Mouse (Mus musculus) layer of hippocampus, adult 2 months (tissue): ENCODE measurements at regions not wholly inside any gene's neighbourhood (a gene's known extent, or its start where the extent isn't known, plus 50 kb on each side); places are given as distances from the start of the nearest gene placed in this dataset.

ENCODE experiments used
- DNase-seq, 2 experiments: peaks; one replicate each; pipeline ENCODE4 v3.0.0; 2022; ENCODE audit warnings: low spot score in 2 of 2
- H3K27ac ChIP-seq: fragments of 200-600 bp; 2 replicates; pipeline ENCODE4 v1.8.1; 2022
- H3K4me3 ChIP-seq: fragments of 200-600 bp; 2 replicates; pipeline ENCODE4 v1.8.1; 2022; ENCODE audit warnings: mild to moderate bottlenecking
- CTCF ChIP-seq: fragments of 200-600 bp; conservative IDR thresholded peaks from 2 replicates; pipeline ENCODE4 v1.8.1; 2022; ENCODE audit warnings: antibody characterized with exemption, mild to moderate bottlenecking, moderate library complexity

GRCm38 (mm10) chr7:128937976-128938730, 193.4 kb downstream of the Sec23ip start:
- TF ChIP-seq CTCF: no peak
- no peak overlapping the region for H3K27ac ChIP-seq
- H3K4me3 ChIP-seq: no peak overlapping the region
- no peak for DNase-seq

GRCm38 (mm10) chr7:128960575-128960974, 215.8 kb downstream of the Sec23ip start:
- Histone ChIP-seq H3K4me3 (no peak overlapping the region), H3K27ac (no peak overlapping the region)
- DNase-seq: no peak
- no peak for TF ChIP-seq CTCF

- H3K4me3 ChIP-seq: no peak overlapping the region
- no peak for TF ChIP-seq CTCF
- no peak for DNase-seq
- no peak overlapping the region for H3K27ac ChIP-seq
Measured at GRCm38 (mm10) chr7:128979904-128980303, 235.2 kb downstream of the Sec23ip start.

- peak in 1 of 2 experiments; percentile 4 for DNase-seq
- no peak overlapping the region for H3K4me3 ChIP-seq
- TF ChIP-seq CTCF: no peak
- no peak overlapping the region for H3K27ac ChIP-seq
Measured at GRCm38 (mm10) chr7:128980827-128981226, 236.1 kb downstream of the Sec23ip start.

GRCm38 (mm10) chr7:128998759-128999158, 254.0 kb downstream of the Sec23ip start:
- DNase-seq: no peak
- TF ChIP-seq CTCF: no peak

GRCm38 (mm10) chr7:129002419-129002818, 254.4 kb upstream of the Plpp4 start:
- Histone ChIP-seq H3K4me3 (no peak overlapping the region), H3K27ac (no peak overlapping the region)
- peak; percentile 10 to 47 for DNase-seq
- TF ChIP-seq CTCF: no peak

More at GRCm38 (mm10) chr7:128998759-128999158, 254.0 kb downstream of the Sec23ip start:
- Histone ChIP-seq H3K4me3 (no peak overlapping the region), H3K27ac (no peak overlapping the region)

- H3K4me3 ChIP-seq: no peak overlapping the region
- no peak for TF ChIP-seq CTCF
- no peak for DNase-seq
- H3K27ac ChIP-seq: no peak overlapping the region
Measured at GRCm38 (mm10) chr7:129003150-129003549, 253.7 kb upstream of the Plpp4 start.

- no peak for DNase-seq
Measured at GRCm38 (mm10) chr7:129016353-129016752, 240.5 kb upstream of the Plpp4 start.

GRCm38 (mm10) chr7:129027116-129027515, 229.7 kb upstream of the Plpp4 start:
- no peak overlapping the region for H3K27ac ChIP-seq
- no peak overlapping the region for H3K4me3 ChIP-seq
- DNase-seq: no peak
- no peak for TF ChIP-seq CTCF

More at GRCm38 (mm10) chr7:129016353-129016752, 240.5 kb upstream of the Plpp4 start:
- no peak for TF ChIP-seq CTCF
- no peak overlapping the region for H3K4me3 ChIP-seq
- H3K27ac ChIP-seq: no peak overlapping the region

GRCm38 (mm10) chr7:129048023-129048422, 208.8 kb upstream of the Plpp4 start:
- no peak for TF ChIP-seq CTCF
- Histone ChIP-seq H3K27ac (no peak overlapping the region), H3K4me3 (no peak overlapping the region)
- DNase-seq: no peak

GRCm38 (mm10) chr7:129049726-129050125, 207.1 kb upstream of the Plpp4 start:
- peak; percentile 22 to 34 for DNase-seq
- Histone ChIP-seq H3K4me3 (no peak overlapping the region), H3K27ac (no peak overlapping the region)
- TF ChIP-seq CTCF: no peak

- DNase-seq: no peak
- no peak overlapping the region for H3K4me3 ChIP-seq
- no peak for TF ChIP-seq CTCF
- no peak overlapping the region for H3K27ac ChIP-seq
Measured at GRCm38 (mm10) chr7:129050675-129051074, 206.2 kb upstream of the Plpp4 start.

- Histone ChIP-seq H3K4me3 (no peak overlapping the region), H3K27ac (no peak overlapping the region)
- DNase-seq: no peak
- TF ChIP-seq CTCF: no peak
Measured at GRCm38 (mm10) chr7:129066891-129067290, 189.9 kb upstream of the Plpp4 start.

GRCm38 (mm10) chr7:129068137-129068536, 188.7 kb upstream of the Plpp4 start:
- no peak for DNase-seq
- Histone ChIP-seq H3K27ac (0 out of 2 replicates have a peak overlapping the region, but pooled peaks have one; percentile 32), H3K4me3 (no peak overlapping the region)
- no peak for TF ChIP-seq CTCF
